Mouse (Mus musculus): Measurements from ENCODE around the gene Rassf4. TPM values are rescaled to one million over a fixed set of nuclear protein-coding genes. Genes with fewer than 3 reads are reported as not detected.

Rassf4 gene
- polyA plus RNA-seq, 1 experiment: 14.2 TPM

- Histone ChIP-seq H3K27me3 (ENCODE audit: control insufficient read depth, insufficient read depth, low read length) (no peaks in the 10 kb centered on the region), H3K36me3 (ENCODE audit: control insufficient read depth, insufficient read depth, low read length) (no peaks in the 10 kb centered on the region), H3K27ac (ENCODE audit: control insufficient read depth, insufficient read depth, low read length) (no peak overlapping the region), H3K4me1 (replicated peaks; ENCODE audit: control insufficient read depth, insufficient read depth, low read length) (peaks cover 9% of the 10 kb centered on the region), H3K4me3 (ENCODE audit: control insufficient read depth, insufficient read depth, low read length) (no peak overlapping the region)
- 78% methylated on average over 11 of the region's 11 CpGs for WGBS
- no peak for DNase-seq
- TF ChIP-seq CTCF (IDR thresholded peaks at IDR 0.05; ENCODE audit: borderline replicate concordance, control insufficient read depth, extremely low read depth, insufficient read depth, low read length, poor library complexity): no peak
- no peak for TF ChIP-seq POLR2A (IDR thresholded peaks at IDR 0.05; ENCODE audit: control insufficient read depth, extremely low read depth, insufficient read depth, low read length, poor library complexity)
Measured at GRCm38 (mm10) chr6:116668682-116669470, 4.9 kb downstream of the Rassf4 start.

DNA sequence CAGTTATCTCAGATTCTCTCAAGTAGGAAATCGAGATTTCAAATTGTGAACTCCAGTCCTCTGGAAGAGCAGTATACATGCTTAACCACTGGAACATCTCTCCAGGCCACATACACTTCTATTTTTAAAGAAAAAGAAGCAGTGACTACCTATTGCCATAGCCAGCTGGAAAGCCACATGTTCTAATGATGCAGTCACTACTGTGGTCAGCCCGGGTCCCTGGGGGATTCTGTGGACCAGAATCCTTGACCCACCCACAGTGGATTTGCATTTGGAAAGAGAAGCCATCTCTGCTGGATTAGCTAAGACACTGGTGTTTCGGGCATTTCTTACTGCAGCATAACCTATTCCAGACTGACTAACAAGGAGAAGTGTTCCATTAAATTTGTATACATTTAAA lies 6.4 kb downstream of the Rassf4 start:
- no peak for TF ChIP-seq POLR2A (IDR thresholded peaks at IDR 0.05; ENCODE audit: control insufficient read depth, extremely low read depth, insufficient read depth, low read length, poor library complexity)
- no peak for TF ChIP-seq CTCF (IDR thresholded peaks at IDR 0.05; ENCODE audit: borderline replicate concordance, control insufficient read depth, extremely low read depth, insufficient read depth, low read length, poor library complexity)
- no peaks in the 10 kb centered on the region for H3K4me1 ChIP-seq (replicated peaks; ENCODE audit: control insufficient read depth, insufficient read depth, low read length)
- no peak overlapping the region for H3K27ac ChIP-seq (ENCODE audit: control insufficient read depth, insufficient read depth, low read length)
- WGBS: 91% methylated on average over 3 of the region's 3 CpGs
- DNase-seq: no peak
- no peak overlapping the region for H3K4me3 ChIP-seq (ENCODE audit: control insufficient read depth, insufficient read depth, low read length)
- H3K36me3 ChIP-seq (ENCODE audit: control insufficient read depth, insufficient read depth, low read length): no peaks in the 10 kb centered on the region
- no peaks in the 10 kb centered on the region for H3K27me3 ChIP-seq (ENCODE audit: control insufficient read depth, insufficient read depth, low read length)

DNA sequence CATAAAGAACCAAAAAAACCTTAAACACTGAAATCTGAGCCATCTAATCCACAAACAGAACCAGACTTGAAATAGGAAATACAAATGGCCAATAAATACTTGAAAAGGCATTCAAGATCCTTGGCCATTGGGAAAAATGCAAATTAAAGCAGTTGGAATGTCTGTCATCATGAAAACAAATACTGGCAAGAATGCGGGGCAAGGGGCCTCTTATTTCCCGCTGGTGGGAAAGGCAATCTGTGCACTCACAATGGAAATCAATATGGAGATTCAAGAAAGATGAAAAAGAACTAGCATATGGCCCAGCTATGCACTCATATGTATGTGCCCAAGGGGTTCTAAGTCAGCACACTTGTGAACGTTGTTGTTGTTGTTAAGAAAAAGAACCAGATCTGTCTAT lies 6.9 kb downstream of the Rassf4 start:
- WGBS: 94% methylated on average over 3 of the region's 3 CpGs
- TF ChIP-seq POLR2A (IDR thresholded peaks at IDR 0.05; ENCODE audit: control insufficient read depth, extremely low read depth, insufficient read depth, low read length, poor library complexity): no peak
- TF ChIP-seq CTCF (IDR thresholded peaks at IDR 0.05; ENCODE audit: borderline replicate concordance, control insufficient read depth, extremely low read depth, insufficient read depth, low read length, poor library complexity): no peak
- H3K27me3 ChIP-seq (ENCODE audit: control insufficient read depth, insufficient read depth, low read length): no peaks in the 10 kb centered on the region
- DNase-seq: no peak
- no peaks in the 10 kb centered on the region for H3K36me3 ChIP-seq (ENCODE audit: control insufficient read depth, insufficient read depth, low read length)
- no peaks in the 10 kb centered on the region for H3K4me1 ChIP-seq (replicated peaks; ENCODE audit: control insufficient read depth, insufficient read depth, low read length)
- H3K27ac ChIP-seq (ENCODE audit: control insufficient read depth, insufficient read depth, low read length): no peak overlapping the region
- H3K4me3 ChIP-seq (ENCODE audit: control insufficient read depth, insufficient read depth, low read length): no peak overlapping the region

DNA sequence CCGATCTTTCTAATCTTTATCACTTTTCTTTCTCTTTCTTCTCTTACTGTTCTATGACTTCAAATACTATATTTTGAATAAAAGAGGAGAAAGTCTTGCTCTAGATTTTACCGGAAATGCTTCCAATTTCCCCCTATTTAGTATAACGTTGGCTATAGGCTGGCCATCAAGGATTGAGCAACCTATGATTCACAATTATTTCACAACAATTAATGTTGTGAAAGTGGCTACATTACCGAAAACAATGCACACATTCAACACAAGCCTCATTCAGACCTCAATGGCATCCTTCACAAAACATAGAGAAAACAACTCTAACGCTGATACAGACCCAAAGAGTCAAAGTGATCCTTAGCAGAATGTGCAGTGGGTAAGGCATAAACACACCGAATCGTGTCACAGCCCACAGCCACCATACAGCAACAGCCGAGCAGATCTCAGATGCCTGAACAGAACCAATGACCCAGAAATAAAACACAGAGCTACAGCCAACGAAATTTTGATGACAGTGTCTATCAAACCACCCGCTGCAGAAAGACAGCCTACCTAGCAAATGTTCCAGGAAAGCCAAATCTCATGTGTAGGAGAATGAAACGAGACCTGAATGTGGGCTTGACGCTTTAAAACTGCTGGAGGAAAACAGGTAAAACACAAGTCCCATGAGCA lies 7.5 kb downstream of the Rassf4 start:
- Histone ChIP-seq H3K4me1 (replicated peaks; ENCODE audit: control insufficient read depth, insufficient read depth, low read length) (no peaks in the 10 kb centered on the region), H3K27ac (ENCODE audit: control insufficient read depth, insufficient read depth, low read length) (no peak overlapping the region), H3K27me3 (ENCODE audit: control insufficient read depth, insufficient read depth, low read length) (no peaks in the 10 kb centered on the region), H3K4me3 (ENCODE audit: control insufficient read depth, insufficient read depth, low read length) (no peak overlapping the region), H3K36me3 (ENCODE audit: control insufficient read depth, insufficient read depth, low read length) (no peaks in the 10 kb centered on the region)
- TF ChIP-seq POLR2A (IDR thresholded peaks at IDR 0.05; ENCODE audit: control insufficient read depth, extremely low read depth, insufficient read depth, low read length, poor library complexity): no peak
- no peak for TF ChIP-seq CTCF (IDR thresholded peaks at IDR 0.05; ENCODE audit: borderline replicate concordance, control insufficient read depth, extremely low read depth, insufficient read depth, low read length, poor library complexity)
- WGBS: 94% methylated on average over 12 of the region's 12 CpGs
- DNase-seq: no peak

DNA sequence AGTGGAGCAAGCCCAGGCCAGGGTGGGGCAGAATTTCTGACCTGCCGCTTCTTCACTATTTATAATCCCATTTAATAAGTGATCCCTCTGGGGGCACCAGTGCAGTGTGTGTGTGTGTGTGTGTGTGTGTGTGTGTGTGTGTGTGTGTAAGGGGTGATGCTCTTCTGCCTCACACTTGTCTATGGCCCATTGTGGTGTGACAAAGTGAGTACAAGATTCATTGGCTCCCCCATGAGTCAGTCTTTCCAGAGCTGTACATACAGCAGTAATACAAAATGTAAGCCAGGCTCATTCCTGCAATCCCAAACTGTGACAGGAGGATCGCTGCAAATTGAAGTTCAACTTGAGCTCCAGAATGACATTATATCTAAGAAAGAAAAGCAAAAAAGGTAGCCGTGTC lies 8.9 kb downstream of the Rassf4 start:
- Histone ChIP-seq H3K4me1 (replicated peaks; ENCODE audit: control insufficient read depth, insufficient read depth, low read length) (no peaks in the 10 kb centered on the region), H3K36me3 (ENCODE audit: control insufficient read depth, insufficient read depth, low read length) (no peaks in the 10 kb centered on the region), H3K27me3 (ENCODE audit: control insufficient read depth, insufficient read depth, low read length) (no peaks in the 10 kb centered on the region), H3K27ac (ENCODE audit: control insufficient read depth, insufficient read depth, low read length) (no peak overlapping the region), H3K4me3 (ENCODE audit: control insufficient read depth, insufficient read depth, low read length) (no peak overlapping the region)
- WGBS: 94% methylated on average over 3 of the region's 3 CpGs
- DNase-seq: no peak
- TF ChIP-seq CTCF (IDR thresholded peaks at IDR 0.05; ENCODE audit: borderline replicate concordance, control insufficient read depth, extremely low read depth, insufficient read depth, low read length, poor library complexity) (no peak), POLR2A (IDR thresholded peaks at IDR 0.05; ENCODE audit: control insufficient read depth, extremely low read depth, insufficient read depth, low read length, poor library complexity) (no peak)

- H3K27ac ChIP-seq (ENCODE audit: control insufficient read depth, insufficient read depth, low read length): no peak overlapping the region
- H3K4me1 ChIP-seq (replicated peaks; ENCODE audit: control insufficient read depth, insufficient read depth, low read length): no peaks in the 10 kb centered on the region
- no peaks in the 10 kb centered on the region for H3K27me3 ChIP-seq (ENCODE audit: control insufficient read depth, insufficient read depth, low read length)
- H3K36me3 ChIP-seq (ENCODE audit: control insufficient read depth, insufficient read depth, low read length): no peaks in the 10 kb centered on the region
- TF ChIP-seq CTCF (IDR thresholded peaks at IDR 0.05; ENCODE audit: borderline replicate concordance, control insufficient read depth, extremely low read depth, insufficient read depth, low read length, poor library complexity): no peak
- no peak for TF ChIP-seq POLR2A (IDR thresholded peaks at IDR 0.05; ENCODE audit: control insufficient read depth, extremely low read depth, insufficient read depth, low read length, poor library complexity)
- 75% methylated on average over 6 of the region's 6 CpGs for WGBS
- no peak for DNase-seq
- no peak overlapping the region for H3K4me3 ChIP-seq (ENCODE audit: control insufficient read depth, insufficient read depth, low read length)
Measured at GRCm38 (mm10) chr6:116664031-116664430, 9.7 kb downstream of the Rassf4 start.
